Mouse (Mus musculus) embryonic facial prominence, embryonic 11.5 days (tissue): ENCODE measurements around the gene Keg1. TPM values are rescaled to one million over a fixed set of nuclear protein-coding genes. Genes with fewer than 3 reads are reported as not detected.
"Not testable (repeated sequence)": the region's sequence is repeated elsewhere in the genome, so short reads cannot be mapped to it uniquely, and the experiment has no call there.

Experiments
- ATAC-seq: fragments of 200-750 bp; cut with Nextera tagmentation; replicated peaks from 2 replicates; pipeline ENCODE4 v1.8.0; 2017; ENCODE audit warnings: low read depth; ENCODE audit not compliant: insufficient number of reproducible peaks, low FRiP score, low TSS enrichment
- DNase-seq: peaks from one replicate; pipeline ENCODE4 v3.0.0-alpha.2; 2015; ENCODE audit warnings: low spot score
- H3K27ac ChIP-seq: fragments of 300-500 bp; sonication (generic); replicated peaks from 2 replicates; pipeline ENCODE4 v1.5.1; 2014; ENCODE audit warnings: mild to moderate bottlenecking, low read depth, low read length, control low read depth
- H3K27me3 ChIP-seq: fragments of 300-500 bp; sonication (generic); 2 replicates; pipeline ENCODE4 v1.6.1; 2014; ENCODE audit warnings: mild to moderate bottlenecking, low read length, moderate library complexity, mixed read lengths; ENCODE audit not compliant: control insufficient read depth, insufficient read depth
- H3K36me3 ChIP-seq: fragments of 300-500 bp; sonication (generic); replicated peaks from 2 replicates; pipeline ENCODE4 v1.6.1; 2014; ENCODE audit warnings: low read depth, mild to moderate bottlenecking, low read length, moderate library complexity, mixed read lengths; ENCODE audit not compliant: control insufficient read depth, insufficient read depth
- H3K4me1 ChIP-seq: fragments of 300-500 bp; sonication (generic); 2 replicates; pipeline ENCODE4 v1.6.1; 2014; ENCODE audit warnings: low read length, mixed read lengths; ENCODE audit not compliant: control insufficient read depth, insufficient read depth
- H3K4me2 ChIP-seq: fragments of 300-500 bp; sonication (generic); 2 replicates; pipeline ENCODE4 v1.6.1; 2014; ENCODE audit warnings: low read depth, mild to moderate bottlenecking, control low read depth, low read length, moderate library complexity
- H3K4me3 ChIP-seq: fragments of 300-500 bp; sonication (generic); 2 replicates; pipeline ENCODE4 v1.5.1; 2014; ENCODE audit warnings: low read depth, low read length, control low read depth
- H3K9ac ChIP-seq: fragments of 300-500 bp; sonication (generic); replicated peaks from 2 replicates; pipeline ENCODE4 v1.6.1; 2014; ENCODE audit warnings: mild to moderate bottlenecking, control low read depth, low read length
- H3K9me3 ChIP-seq: fragments of 300-500 bp; sonication (generic); replicated peaks from 2 replicates; pipeline ENCODE4 v1.6.1; 2016; ENCODE audit warnings: mild to moderate bottlenecking, low read length, inconsistent platforms, mixed read lengths; ENCODE audit not compliant: control insufficient read depth
- WGBS: fragments of 180-500 bp; shearing (Covaris S2); extraction: QIAGEN DNeasy Blood & Tissue Kit; methylation state at CpG from one replicate; pipeline ENCODE4 v1.1.7; 2014; 5-methylcytosine and 5-hydroxymethylcytosine counted together
- polyA plus RNA-seq: library from polyadenylated mRNA; unstranded; fragments of >200 nt; fragmentation: Nextera tagmentation; extraction: Ambion mirVana; gene quantifications from 2 replicates; pipeline ENCODE4 v1.2.1, GENCODE M21; 2014

Gene Keg1
- polyA plus RNA-seq, 1 experiment from 2014 or later = not detected

DNA sequence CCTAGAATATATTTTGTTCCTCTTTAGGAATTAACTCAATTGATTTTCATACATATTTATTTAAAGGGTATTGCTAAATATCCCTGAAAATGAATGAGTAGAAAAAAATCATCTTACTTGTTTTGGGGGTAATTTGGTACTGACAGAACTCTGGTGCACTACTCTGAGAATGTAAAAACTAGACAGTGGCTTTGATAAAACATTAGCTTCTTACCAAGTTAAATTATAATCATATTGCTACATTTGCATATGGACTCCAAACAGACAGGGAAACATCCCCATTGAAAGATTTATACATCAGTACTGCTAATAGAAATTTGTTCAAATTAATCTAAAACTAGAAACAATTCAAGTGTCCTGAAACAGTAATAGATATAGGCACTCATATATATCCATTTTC is 10.4 kb upstream of the Keg1 start:
- ATAC-seq (no peak), DNase-seq (no peak)
- H3K9me3 ChIP-seq = no peaks in the 10 kb centered on the region
- H3K27me3 ChIP-seq = no peaks in the 10 kb centered on the region
- H3K4me3 ChIP-seq = no peak overlapping the region
- H3K9ac ChIP-seq = no peak overlapping the region
- no peak overlapping the region for H3K27ac ChIP-seq
- no peaks in the 10 kb centered on the region for H3K36me3 ChIP-seq
- H3K4me2 ChIP-seq = no peak overlapping the region
- H3K4me1 ChIP-seq = no peaks in the 10 kb centered on the region

DNA sequence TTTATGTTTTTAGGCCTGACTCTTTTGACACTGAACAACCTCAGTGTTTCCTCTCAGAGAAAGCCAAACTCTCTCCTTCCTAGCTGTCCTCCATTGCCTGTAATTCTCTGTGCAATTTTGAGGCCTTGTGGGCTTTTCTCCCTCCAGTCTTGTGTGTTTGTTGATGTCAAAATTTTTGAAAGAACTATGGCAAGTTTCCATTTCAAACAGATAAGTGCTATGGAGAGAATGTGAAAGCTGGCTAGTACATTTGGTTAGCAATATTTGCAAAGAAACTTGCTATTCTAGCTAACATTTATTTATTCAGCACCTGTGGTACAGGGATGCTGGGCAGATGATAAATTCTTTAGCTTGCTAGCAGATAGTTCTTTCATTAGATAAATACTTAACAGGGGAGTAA is 635 bp downstream of the Keg1 start:
- DNase-seq (no peak), ATAC-seq (no peak)
- Histone ChIP-seq H3K4me3 (no peak overlapping the region), H3K27me3 (no peaks in the 10 kb centered on the region), H3K27ac (no peak overlapping the region), H3K4me1 (no peaks in the 10 kb centered on the region), H3K4me2 (no peak overlapping the region), H3K9me3 (no peaks in the 10 kb centered on the region), H3K36me3 (no peaks in the 10 kb centered on the region), H3K9ac (no peak overlapping the region)

- ATAC-seq = no peak
Measured at GRCm38 (mm10) chr19:12708458-12708857, 12.9 kb downstream of the Keg1 start.

DNA sequence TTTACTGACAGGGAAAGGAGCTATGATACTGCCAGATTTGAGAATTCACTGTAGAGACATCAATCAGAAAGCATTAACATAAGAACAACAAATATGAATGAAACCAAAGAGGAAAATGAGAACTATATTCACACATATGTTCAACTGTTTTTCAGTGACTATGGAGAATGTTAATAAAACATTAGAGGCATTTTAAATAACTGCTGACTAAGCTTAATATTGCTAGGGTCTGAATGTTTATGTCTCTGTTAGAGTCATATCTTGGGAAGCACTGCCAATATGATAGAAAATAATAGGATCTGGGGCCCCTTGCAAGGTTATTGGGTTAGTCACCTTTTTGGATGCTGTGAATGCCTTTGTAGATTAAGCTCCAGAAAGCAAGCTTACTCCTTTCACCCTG is 13.4 kb downstream of the Keg1 start:
- Histone ChIP-seq H3K27ac (no peak overlapping the region), H3K4me2 (no peak overlapping the region), H3K9ac (no peak overlapping the region), H3K9me3 (no peaks in the 10 kb centered on the region), H3K4me1 (no peaks in the 10 kb centered on the region), H3K36me3 (no peaks in the 10 kb centered on the region), H3K27me3 (no peaks in the 10 kb centered on the region), H3K4me3 (no peak overlapping the region)
- DNase-seq (no peak), ATAC-seq (no peak)

More at GRCm38 (mm10) chr19:12708458-12708857, 12.9 kb downstream of the Keg1 start:
- H3K36me3 ChIP-seq = no peaks in the 10 kb centered on the region
- no peaks in the 10 kb centered on the region for H3K27me3 ChIP-seq
- no peak overlapping the region for H3K9ac ChIP-seq
- no peak overlapping the region for H3K4me3 ChIP-seq
- H3K4me1 ChIP-seq = no peaks in the 10 kb centered on the region
- no peak for DNase-seq
- no peak overlapping the region for H3K4me2 ChIP-seq
- no peak overlapping the region for H3K27ac ChIP-seq
- H3K9me3 ChIP-seq = no peaks in the 10 kb centered on the region
- 75% methylated on average over 2 of the region's 2 CpGs for WGBS

DNA sequence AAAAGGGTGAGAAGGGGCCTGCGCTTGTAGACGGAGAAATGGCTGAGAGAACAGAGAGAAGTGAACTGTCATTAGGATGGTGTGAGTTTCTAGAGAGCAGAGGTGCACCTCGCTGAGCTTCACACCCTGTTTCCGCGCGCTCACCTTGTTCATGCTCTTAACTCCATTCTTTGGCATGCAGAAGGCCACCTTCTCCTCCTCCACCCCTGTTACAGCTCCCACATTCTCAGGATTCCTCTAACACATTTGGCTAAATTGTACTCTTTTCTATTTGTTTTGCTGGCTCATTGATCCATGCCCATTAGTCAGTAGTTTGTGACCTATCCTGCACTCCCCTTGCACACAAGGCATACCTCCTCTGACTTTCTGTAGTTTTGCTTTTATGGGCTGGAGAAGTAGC is 23.6 kb downstream of the Keg1 start:
- DNase-seq (no peak), ATAC-seq (no peak)
- Histone ChIP-seq H3K4me1 (no peaks in the 10 kb centered on the region), H3K36me3 (no peaks in the 10 kb centered on the region), H3K4me3 (no peak overlapping the region), H3K4me2 (no peak overlapping the region), H3K9me3 (no peaks in the 10 kb centered on the region), H3K27me3 (no peaks in the 10 kb centered on the region), H3K27ac (no peak overlapping the region), H3K9ac (no peak overlapping the region)
- 82% methylated on average over 6 of the region's 6 CpGs for WGBS

DNA sequence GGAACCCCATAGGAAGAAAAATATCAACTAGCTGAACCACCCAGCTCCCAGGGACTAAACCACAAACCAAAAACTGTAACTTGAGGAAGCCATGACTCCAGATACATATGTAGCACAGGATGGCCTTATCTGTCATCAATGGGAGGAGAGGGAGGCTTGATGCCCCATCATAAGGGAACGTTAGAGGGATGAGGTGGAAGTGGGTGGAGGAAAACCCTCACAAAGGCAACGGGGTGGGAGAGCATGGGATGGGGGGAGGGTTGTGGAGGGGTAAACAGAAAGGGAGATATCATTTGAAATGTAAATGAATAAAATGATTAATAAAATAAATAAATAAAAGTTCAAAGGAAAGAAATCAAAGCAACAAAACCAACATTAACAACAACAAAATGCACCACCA is 24.9 kb downstream of the Keg1 start:
- 76% methylated on average over 2 of the region's 2 CpGs for WGBS
- no peak overlapping the region for H3K4me2 ChIP-seq
- H3K27me3 ChIP-seq = no peaks in the 10 kb centered on the region
- no peaks in the 10 kb centered on the region for H3K36me3 ChIP-seq
- H3K9me3 ChIP-seq = no peaks in the 10 kb centered on the region
- H3K4me3 ChIP-seq = no peak overlapping the region
- no peak for DNase-seq
- H3K9ac ChIP-seq = no peak overlapping the region
- no peaks in the 10 kb centered on the region for H3K4me1 ChIP-seq
- H3K27ac ChIP-seq = no peak overlapping the region
- no peak for ATAC-seq

- not testable (repeated sequence) for H3K4me3 ChIP-seq, H3K4me2 ChIP-seq, DNase-seq, H3K27ac ChIP-seq, H3K4me1 ChIP-seq, ATAC-seq, H3K36me3 ChIP-seq, H3K9me3 ChIP-seq, H3K9ac ChIP-seq, H3K27me3 ChIP-seq
- WGBS = 91% methylated on average over 5 of the region's 5 CpGs
Measured at GRCm38 (mm10) chr19:12720919-12721318, 25.3 kb downstream of the Keg1 start.

- not testable (repeated sequence) for H3K4me1 ChIP-seq, H3K27me3 ChIP-seq, H3K9me3 ChIP-seq, H3K9ac ChIP-seq, H3K4me3 ChIP-seq, H3K36me3 ChIP-seq, DNase-seq, H3K27ac ChIP-seq, ATAC-seq, H3K4me2 ChIP-seq
- 89% methylated on average over 7 of the region's 7 CpGs for WGBS
Measured at GRCm38 (mm10) chr19:12721596-12721995, 26.0 kb downstream of the Keg1 start.

DNA sequence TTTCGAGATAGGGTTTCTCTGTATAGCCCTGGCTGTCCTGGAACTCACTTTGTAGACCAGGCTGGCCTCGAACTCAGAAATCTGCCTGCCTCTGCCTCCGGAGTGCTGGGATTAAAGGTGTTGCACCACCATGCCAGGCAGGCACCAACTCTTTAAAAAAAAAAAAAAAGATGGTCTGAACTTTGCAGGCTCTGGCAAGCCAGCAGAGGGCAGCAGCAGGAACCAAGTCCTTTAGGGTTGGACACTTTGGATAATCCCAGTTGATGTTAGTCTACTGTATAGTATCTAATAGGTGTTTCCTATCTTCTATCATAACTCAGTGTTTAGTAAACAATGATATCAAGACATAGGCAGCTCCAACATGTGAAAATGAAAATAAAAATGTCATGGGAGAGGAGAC is 26.7 kb downstream of the Keg1 start:
- no peak overlapping the region for H3K27ac ChIP-seq
- ATAC-seq (no peak), DNase-seq (no peak)
- H3K4me2 ChIP-seq = no peak overlapping the region
- no peaks in the 10 kb centered on the region for H3K9me3 ChIP-seq
- 88% methylated on average over 2 of the region's 3 CpGs for WGBS
- no peaks in the 10 kb centered on the region for H3K27me3 ChIP-seq
- H3K4me1 ChIP-seq = no peaks in the 10 kb centered on the region
- no peak overlapping the region for H3K4me3 ChIP-seq
- H3K9ac ChIP-seq = no peak overlapping the region
- no peaks in the 10 kb centered on the region for H3K36me3 ChIP-seq
